Mouse (Mus musculus) cerebellum, postnatal 25 days (tissue): Measurements from ENCODE around the gene Ucma.

Experiments
- DNase-seq, 2 experiments: peaks; one replicate each; pipeline ENCODE4 v3.0.0; 2021; ENCODE audit warnings: mixed read lengths in 2 of 2

Ucma gene

GRCm38 (mm10) chr2:5007107-5007506 lies 31.2 kb downstream of the Ucma start:
- no peak for DNase-seq

GRCm38 (mm10) chr2:5011898-5012490 lies 36.1 kb downstream of the Ucma start:
- DNase-seq, result no peak

- peak; percentile 89 to 92 for DNase-seq
Measured at GRCm38 (mm10) chr2:5012491-5013324, 36.8 kb downstream of the Ucma start, which contains the start of gene Mcm10. TSS of gene Mcm10 (minus strand) at chr2:5012791.

GRCm38 (mm10) chr2:5014616-5015015 lies 38.7 kb downstream of the Ucma start:
- no peak for DNase-seq

GRCm38 (mm10) chr2:5015527-5015926 lies 39.6 kb downstream of the Ucma start:
- DNase-seq, result no peak

GRCm38 (mm10) chr2:5016922-5017321 lies 41.0 kb downstream of the Ucma start:
- no peak for DNase-seq

- DNase-seq, result no peak
Measured at GRCm38 (mm10) chr2:5019708-5020107, 43.8 kb downstream of the Ucma start.

GRCm38 (mm10) chr2:5023275-5023674 lies 47.4 kb downstream of the Ucma start:
- no peak for DNase-seq

GRCm38 (mm10) chr2:5023699-5024399 lies 47.9 kb downstream of the Ucma start:
- no peak for DNase-seq

GRCm38 (mm10) chr2:5025162-5025733 lies 49.3 kb downstream of the Ucma start:
- no peak for DNase-seq

- no peak for DNase-seq
Measured at GRCm38 (mm10) chr2:5027057-5027456, 51.1 kb downstream of the Ucma start.

GRCm38 (mm10) chr2:5028047-5028446 lies 52.1 kb downstream of the Ucma start:
- DNase-seq, result peak in 1 of 2 experiments; percentile 40

GRCm38 (mm10) chr2:5029808-5030207 lies 53.9 kb downstream of the Ucma start:
- DNase-seq, result no peak

- DNase-seq, result peak; percentile 74 to 83
Measured at GRCm38 (mm10) chr2:5031215-5031614, 55.3 kb downstream of the Ucma start.

- no peak for DNase-seq
Measured at GRCm38 (mm10) chr2:5032665-5033064, 56.7 kb downstream of the Ucma start.

GRCm38 (mm10) chr2:5033546-5034420 lies 57.9 kb downstream of the Ucma start:
- no peak for DNase-seq

GRCm38 (mm10) chr2:5034801-5035200 lies 58.9 kb downstream of the Ucma start:
- no peak for DNase-seq

GRCm38 (mm10) chr2:5035241-5035640 lies 59.3 kb downstream of the Ucma start:
- DNase-seq, result no peak
